Mouse (Mus musculus): ENCODE measurements around the gene Adgrl2. TPM values are rescaled to one million over a fixed set of nuclear protein-coding genes. Genes with fewer than 3 reads are reported as not detected.
A peak's percentile ranks its signal among the peaks of the same experiment; 100 is the strongest.

Gene Adgrl2
- polyA plus RNA-seq, 1 experiment from 2014 or later, result 86.7 TPM

DNA sequence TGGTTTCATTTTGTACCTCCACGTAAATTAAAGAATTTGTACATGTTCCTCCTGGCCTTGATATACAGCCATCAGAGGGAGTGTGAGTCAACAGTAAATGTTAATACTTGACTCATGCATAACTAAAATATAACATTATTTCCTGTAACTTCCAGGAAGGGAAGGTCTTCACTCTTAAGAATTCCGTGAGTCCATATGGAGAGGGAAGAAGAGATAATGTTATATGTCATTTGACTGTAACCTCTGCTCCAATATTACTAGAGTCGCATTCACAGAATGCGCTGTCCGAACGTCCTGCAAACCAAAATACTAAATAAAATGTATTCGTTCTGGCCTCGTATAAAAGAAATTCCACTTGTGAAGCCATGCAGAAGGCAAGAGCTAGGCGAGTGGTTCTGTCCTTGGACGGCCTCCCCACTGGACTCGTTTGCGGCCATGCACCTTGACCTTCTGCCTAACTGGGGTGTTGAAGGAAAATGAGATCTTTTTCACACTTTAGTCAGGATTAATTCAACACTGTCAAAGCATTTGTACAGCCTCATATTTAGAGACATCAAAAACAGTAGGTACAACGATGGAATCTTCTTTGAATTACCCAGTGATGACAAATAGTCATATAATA is 68.3 kb downstream of the Adgrl2 start:
- peaks cover 25% of the 10 kb centered on the region for H3K4me1 ChIP-seq
- no peak overlapping the region for H3K4me3 ChIP-seq (replicated peaks)
- no peak overlapping the region for H3K4me2 ChIP-seq (replicated peaks)
- WGBS, result 76% methylated on average over 13 of the region's 13 CpGs
- H3K9me3 ChIP-seq (replicated peaks), result no peaks in the 10 kb centered on the region
- ATAC-seq (ENCODE audit: insufficient number of reproducible peaks, low FRiP score, low TSS enrichment, low read depth), result no peak
- H3K9ac ChIP-seq, result no peak overlapping the region
- no peaks in the 10 kb centered on the region for H3K27me3 ChIP-seq
- H3K27ac ChIP-seq (replicated peaks), result no peak overlapping the region
- no peaks in the 10 kb centered on the region for H3K36me3 ChIP-seq

DNA sequence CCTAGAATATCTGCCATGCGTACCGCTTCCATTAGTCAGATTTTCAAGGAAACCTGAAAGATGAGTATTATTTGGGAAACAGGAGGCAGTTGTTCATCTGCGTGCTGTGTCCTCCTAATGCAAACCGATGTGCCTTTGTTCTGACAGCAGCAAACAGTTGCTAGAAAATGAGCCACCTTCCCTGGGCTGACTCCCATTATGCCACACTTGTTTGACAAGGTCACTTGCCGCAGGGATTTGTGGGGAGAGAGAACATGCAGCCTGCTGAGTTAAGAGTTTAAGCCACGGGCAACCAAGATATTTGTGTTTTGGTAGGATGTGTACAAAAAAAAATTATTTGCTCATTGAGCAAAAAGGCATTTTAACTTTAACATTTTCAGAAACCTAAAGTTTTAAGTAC is 69.5 kb downstream of the Adgrl2 start:
- no peaks in the 10 kb centered on the region for H3K9me3 ChIP-seq (replicated peaks)
- no peak overlapping the region for H3K4me2 ChIP-seq (replicated peaks)
- no peaks in the 10 kb centered on the region for H3K27me3 ChIP-seq
- no peaks in the 10 kb centered on the region for H3K36me3 ChIP-seq
- peaks cover 25% of the 10 kb centered on the region for H3K4me1 ChIP-seq
- H3K9ac ChIP-seq, result no peak overlapping the region
- 55% methylated on average over 6 of the region's 6 CpGs for WGBS
- H3K27ac ChIP-seq (replicated peaks), result no peak overlapping the region
- H3K4me3 ChIP-seq (replicated peaks), result no peak overlapping the region
- no peak for ATAC-seq (ENCODE audit: insufficient number of reproducible peaks, low FRiP score, low TSS enrichment, low read depth)

DNA sequence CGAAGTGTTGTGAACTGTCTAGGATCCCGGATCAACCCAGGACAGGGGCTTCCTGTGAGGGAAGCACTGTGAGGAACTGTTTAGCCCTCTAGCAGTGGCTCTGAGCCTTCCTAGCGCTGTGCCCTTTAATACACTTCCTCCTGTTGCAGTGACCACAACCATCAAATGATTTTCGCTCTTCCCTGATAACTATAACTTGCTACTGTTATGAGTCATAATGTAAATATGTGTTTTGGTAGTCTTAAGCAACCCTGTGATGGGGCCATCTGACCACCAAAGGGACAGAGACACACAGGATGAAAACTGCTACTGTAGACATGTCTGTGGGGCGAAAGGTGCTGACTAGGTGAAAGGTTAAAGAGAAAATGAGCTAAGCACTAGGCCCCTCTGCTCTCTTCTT is 71.9 kb downstream of the Adgrl2 start:
- H3K27me3 ChIP-seq, result no peaks in the 10 kb centered on the region
- no peak overlapping the region for H3K4me2 ChIP-seq (replicated peaks)
- ATAC-seq (ENCODE audit: insufficient number of reproducible peaks, low FRiP score, low TSS enrichment, low read depth), result no peak
- no peaks in the 10 kb centered on the region for H3K36me3 ChIP-seq
- H3K9ac ChIP-seq, result no peak overlapping the region
- 76% methylated on average over 5 of the region's 5 CpGs for WGBS
- H3K4me1 ChIP-seq, result peaks cover 29% of the 10 kb centered on the region
- H3K9me3 ChIP-seq (replicated peaks), result no peaks in the 10 kb centered on the region
- H3K27ac ChIP-seq (replicated peaks), result no peak overlapping the region
- H3K4me3 ChIP-seq (replicated peaks), result no peak overlapping the region

DNA sequence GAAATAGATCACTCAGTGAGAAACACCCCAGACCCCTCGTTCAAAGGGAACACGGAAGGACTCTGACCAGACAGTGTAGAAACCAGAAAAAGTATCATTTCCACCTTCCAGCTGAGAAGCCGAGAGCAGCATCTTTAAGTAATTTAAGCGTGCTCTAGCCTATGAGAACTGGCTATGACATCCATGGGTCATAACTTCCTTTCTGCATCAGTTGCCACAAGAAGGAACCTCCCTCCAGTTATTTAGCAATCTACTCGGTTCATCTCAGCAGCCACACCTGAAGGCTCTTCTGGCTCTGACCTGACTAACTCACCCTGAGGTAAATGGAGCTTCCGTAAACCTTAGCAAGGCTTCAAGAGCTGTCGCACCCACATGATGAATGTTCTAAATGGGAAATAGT is 72.5 kb downstream of the Adgrl2 start:
- ATAC-seq (ENCODE audit: insufficient number of reproducible peaks, low FRiP score, low TSS enrichment, low read depth), result no peak
- Histone ChIP-seq H3K9me3 (replicated peaks) (no peaks in the 10 kb centered on the region), H3K4me2 (replicated peaks) (no peak overlapping the region), H3K4me3 (replicated peaks) (no peak overlapping the region), H3K4me1 (peaks cover 25% of the 10 kb centered on the region), H3K27ac (replicated peaks) (no peak overlapping the region), H3K27me3 (no peaks in the 10 kb centered on the region), H3K36me3 (no peaks in the 10 kb centered on the region), H3K9ac (no peak overlapping the region)
- 49% methylated on average over 7 of the region's 7 CpGs for WGBS

DNA sequence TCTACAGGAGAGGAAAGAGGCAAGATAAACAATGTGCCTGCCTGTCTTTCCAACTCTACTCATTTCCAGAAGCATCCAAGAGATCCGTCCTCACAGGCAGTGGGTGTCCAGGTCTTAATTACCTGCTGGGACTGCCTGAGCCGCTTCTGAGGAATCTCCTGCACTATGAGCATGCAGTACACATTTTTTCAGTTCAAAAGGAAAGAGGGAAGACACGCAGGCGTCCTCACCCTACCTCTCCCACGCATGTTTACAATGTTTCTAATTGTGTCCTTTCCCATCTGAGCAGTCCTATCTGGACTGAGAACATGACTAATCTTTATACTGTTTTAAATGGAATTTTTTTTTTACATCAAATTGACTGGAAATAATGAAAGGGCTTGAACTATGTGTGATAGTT is 74.1 kb downstream of the Adgrl2 start:
- no peak for ATAC-seq (ENCODE audit: insufficient number of reproducible peaks, low FRiP score, low TSS enrichment, low read depth)

DNA sequence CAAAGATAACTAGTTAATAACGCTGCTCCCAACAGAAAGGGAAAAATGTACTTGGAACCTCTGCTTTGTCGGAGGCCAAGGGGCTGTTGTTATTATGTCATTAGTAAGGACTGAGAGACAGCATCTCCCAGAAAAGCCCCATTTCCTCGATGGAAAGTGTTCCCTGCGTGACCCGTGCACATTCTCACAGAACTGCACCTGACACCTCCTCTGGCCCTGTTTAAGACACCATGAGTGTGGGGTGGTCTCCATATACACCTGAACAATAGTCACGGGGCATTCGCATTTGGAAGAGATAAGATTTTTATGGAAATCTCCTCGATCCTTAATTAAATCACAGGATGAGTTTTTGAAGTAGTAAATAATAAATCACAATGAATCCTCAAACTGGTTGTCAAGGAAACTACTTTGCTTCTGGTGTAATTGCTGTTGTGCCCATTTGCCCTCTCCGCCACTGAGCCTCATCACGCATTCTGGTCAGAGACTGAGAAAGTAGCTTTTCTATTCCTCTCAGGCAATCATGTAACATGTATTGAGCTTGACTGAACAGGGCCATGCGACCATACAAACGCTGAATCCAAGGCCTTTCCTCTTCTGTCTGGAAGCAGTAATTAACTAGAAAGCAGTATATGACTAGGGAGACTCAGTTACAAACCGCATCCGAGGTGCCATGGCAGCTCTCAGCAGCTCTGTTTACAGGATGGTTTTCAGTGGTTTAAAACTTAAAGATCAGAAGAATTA is 77.2 kb downstream of the Adgrl2 start:
- Histone ChIP-seq H3K4me2 (replicated peaks) (no peak overlapping the region), H3K4me1 (peaks cover 17% of the 10 kb centered on the region), H3K27me3 (no peaks in the 10 kb centered on the region), H3K4me3 (replicated peaks) (no peak overlapping the region), H3K9ac (no peak overlapping the region), H3K9me3 (replicated peaks) (no peaks in the 10 kb centered on the region), H3K27ac (replicated peaks) (no peak overlapping the region), H3K36me3 (no peaks in the 10 kb centered on the region)
- 72% methylated on average over 14 of the region's 14 CpGs for WGBS
- ATAC-seq (ENCODE audit: insufficient number of reproducible peaks, low FRiP score, low TSS enrichment, low read depth), result no peak

More for the DNA sequence above, 74.1 kb downstream of the Adgrl2 start:
- H3K9me3 ChIP-seq (replicated peaks), result no peaks in the 10 kb centered on the region
- peaks cover 21% of the 10 kb centered on the region for H3K4me1 ChIP-seq
- H3K9ac ChIP-seq, result no peak overlapping the region
- H3K27ac ChIP-seq (replicated peaks), result no peak overlapping the region
- H3K36me3 ChIP-seq, result no peaks in the 10 kb centered on the region
- no peak overlapping the region for H3K4me2 ChIP-seq (replicated peaks)
- H3K27me3 ChIP-seq, result no peaks in the 10 kb centered on the region
- 46% methylated on average over 5 of the region's 5 CpGs for WGBS
- H3K4me3 ChIP-seq (replicated peaks), result no peak overlapping the region

DNA sequence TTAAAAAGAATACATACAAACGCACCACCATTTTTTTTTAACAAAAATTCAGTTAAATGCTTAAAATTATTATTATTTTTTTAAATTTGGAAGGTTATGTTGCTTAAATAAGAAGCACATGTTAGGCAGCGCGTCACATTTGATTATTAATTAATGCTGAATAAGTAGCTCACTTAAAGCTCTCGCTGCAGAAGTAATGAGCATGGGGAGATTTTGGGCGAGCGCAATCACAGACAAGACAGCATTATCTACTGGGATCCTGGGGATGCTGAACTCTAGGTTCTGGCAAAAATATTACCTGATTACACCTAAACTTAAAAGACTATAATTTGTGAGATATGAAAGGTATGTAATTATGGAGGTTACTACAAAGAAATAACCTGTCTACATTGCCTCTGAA is 77.8 kb downstream of the Adgrl2 start:
- Histone ChIP-seq H3K36me3 (no peaks in the 10 kb centered on the region), H3K4me3 (replicated peaks) (no peak overlapping the region), H3K27me3 (no peaks in the 10 kb centered on the region), H3K9ac (no peak overlapping the region), H3K4me1 (peaks cover 13% of the 10 kb centered on the region), H3K27ac (replicated peaks) (no peak overlapping the region), H3K4me2 (replicated peaks) (no peak overlapping the region), H3K9me3 (replicated peaks) (no peaks in the 10 kb centered on the region)
- 71% methylated on average over 6 of the region's 6 CpGs for WGBS
- no peak for ATAC-seq (ENCODE audit: insufficient number of reproducible peaks, low FRiP score, low TSS enrichment, low read depth)

DNA sequence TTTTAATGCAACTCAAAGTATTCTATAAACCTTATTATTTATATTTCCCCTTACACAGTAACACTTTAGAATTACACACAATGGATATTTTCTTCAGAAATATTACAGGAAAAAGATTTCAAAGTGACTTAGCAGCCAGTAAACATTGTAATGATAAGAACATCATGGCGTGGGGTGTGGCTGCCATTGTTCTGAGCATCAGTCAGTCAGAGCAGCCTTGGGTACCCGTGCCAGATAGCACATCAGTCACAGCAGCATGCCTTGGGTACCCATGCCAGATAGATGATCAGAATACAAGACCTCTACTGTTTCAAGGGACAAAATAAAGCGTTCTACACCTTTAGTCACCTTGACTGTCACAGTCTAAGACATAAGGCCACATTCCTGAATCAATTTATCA is 82.5 kb downstream of the Adgrl2 start:
- H3K4me3 ChIP-seq (replicated peaks), result no peak overlapping the region
- H3K9me3 ChIP-seq (replicated peaks), result no peaks in the 10 kb centered on the region
- H3K27ac ChIP-seq (replicated peaks), result no peak overlapping the region
- ATAC-seq (ENCODE audit: insufficient number of reproducible peaks, low FRiP score, low TSS enrichment, low read depth), result no peak
- H3K9ac ChIP-seq, result no peak overlapping the region
- 76% methylated on average over 3 of the region's 3 CpGs for WGBS
- H3K27me3 ChIP-seq, result no peaks in the 10 kb centered on the region
- no peaks in the 10 kb centered on the region for H3K36me3 ChIP-seq
- H3K4me1 ChIP-seq, result peaks cover 12% of the 10 kb centered on the region
- no peak overlapping the region for H3K4me2 ChIP-seq (replicated peaks)

DNA sequence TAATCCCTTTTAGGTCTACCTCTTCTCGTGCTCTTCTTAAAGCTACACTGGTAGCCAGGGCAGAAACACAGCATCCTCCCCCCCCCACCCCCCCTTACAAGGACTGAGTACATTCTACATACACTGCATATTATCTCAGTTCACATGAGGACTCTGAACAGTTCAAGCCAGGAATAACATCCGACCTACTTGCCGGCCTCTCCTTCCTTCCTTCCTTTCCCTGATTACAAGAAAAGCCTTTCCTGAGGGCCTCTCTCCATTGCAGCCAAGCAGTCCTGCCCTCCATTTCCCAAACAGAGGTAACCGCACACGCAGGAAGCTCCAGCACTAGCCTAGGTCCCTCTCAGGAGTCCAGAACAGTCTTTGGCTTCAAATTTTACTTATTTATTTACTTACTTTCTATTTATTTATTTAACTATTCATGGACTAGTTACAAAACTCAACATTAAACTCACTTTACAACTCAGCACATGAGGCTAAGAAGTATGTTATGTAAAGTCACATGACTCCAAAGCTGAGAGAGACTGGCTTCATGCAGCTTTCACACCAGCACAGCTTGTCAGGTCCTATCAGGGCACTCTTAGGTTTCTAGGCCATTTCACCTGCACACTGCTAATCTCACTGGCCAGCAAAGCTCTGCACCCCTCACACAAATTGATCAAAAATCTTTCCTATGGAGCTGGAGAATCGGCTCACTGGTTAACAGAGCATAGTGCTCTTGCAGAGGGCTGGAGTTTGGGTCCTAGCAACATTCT is 83.2 kb downstream of the Adgrl2 start:
- H3K27me3 ChIP-seq, result no peaks in the 10 kb centered on the region
- peaks cover 12% of the 10 kb centered on the region for H3K4me1 ChIP-seq
- H3K9ac ChIP-seq, result no peak overlapping the region
- H3K36me3 ChIP-seq, result no peaks in the 10 kb centered on the region
- no peak overlapping the region for H3K27ac ChIP-seq (replicated peaks)
- no peak overlapping the region for H3K4me3 ChIP-seq (replicated peaks)
- WGBS, result 53% methylated on average over 6 of the region's 6 CpGs
- H3K4me2 ChIP-seq (replicated peaks), result no peak overlapping the region
- ATAC-seq (ENCODE audit: insufficient number of reproducible peaks, low FRiP score, low TSS enrichment, low read depth), result 0 out of 2 replicates have a peak, but pooled peaks have one; percentile 15
- H3K9me3 ChIP-seq (replicated peaks), result no peaks in the 10 kb centered on the region

DNA sequence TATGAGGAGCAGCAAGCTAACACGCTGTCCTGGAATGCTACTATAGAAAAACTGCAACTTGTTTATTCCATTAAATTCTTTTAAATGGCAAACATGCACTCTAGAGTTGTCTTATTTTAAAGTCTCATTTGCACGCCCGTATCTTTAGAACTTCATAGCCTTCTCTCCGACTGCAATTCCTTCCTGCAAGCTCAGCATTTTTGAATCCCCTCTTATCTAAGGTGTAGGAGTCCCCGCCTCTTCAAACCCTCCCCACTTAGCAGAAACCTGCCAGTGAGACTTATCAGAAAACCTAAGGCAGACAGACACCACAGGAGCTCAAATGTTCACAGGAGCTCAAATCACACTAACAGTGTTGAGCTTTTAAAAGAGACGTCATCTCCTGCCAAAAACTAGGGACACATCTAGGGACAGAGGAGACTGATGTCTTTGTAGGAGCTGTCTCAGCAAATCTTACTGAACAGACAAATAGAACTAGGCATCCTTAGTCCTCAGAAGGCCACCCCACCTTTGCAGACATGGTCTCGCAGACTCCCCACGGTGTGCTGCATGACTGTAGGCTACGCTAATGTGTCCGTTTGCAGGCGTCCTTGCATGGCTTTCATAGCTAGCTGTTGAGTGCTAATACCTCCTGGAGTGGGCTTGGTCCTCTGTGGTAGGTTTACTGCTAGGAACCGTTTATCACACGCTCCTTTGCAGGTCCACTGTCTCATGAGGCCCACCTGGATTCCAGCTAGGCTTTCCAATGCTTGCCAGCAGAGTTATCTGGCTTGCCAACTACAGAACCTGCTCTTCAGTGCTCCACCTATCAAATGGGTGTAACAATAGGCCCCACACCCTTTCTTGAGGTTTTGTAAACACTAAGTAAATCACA is 84.2 kb downstream of the Adgrl2 start:
- Histone ChIP-seq H3K27ac (replicated peaks) (no peak overlapping the region), H3K9me3 (replicated peaks) (no peaks in the 10 kb centered on the region), H3K36me3 (no peaks in the 10 kb centered on the region), H3K4me2 (replicated peaks) (no peak overlapping the region), H3K4me1 (peaks cover 12% of the 10 kb centered on the region), H3K27me3 (no peaks in the 10 kb centered on the region), H3K4me3 (replicated peaks) (no peak overlapping the region), H3K9ac (no peak overlapping the region)
- ATAC-seq (ENCODE audit: insufficient number of reproducible peaks, low FRiP score, low TSS enrichment, low read depth), result no peak
- 72% methylated on average over 13 of the region's 13 CpGs for WGBS

DNA sequence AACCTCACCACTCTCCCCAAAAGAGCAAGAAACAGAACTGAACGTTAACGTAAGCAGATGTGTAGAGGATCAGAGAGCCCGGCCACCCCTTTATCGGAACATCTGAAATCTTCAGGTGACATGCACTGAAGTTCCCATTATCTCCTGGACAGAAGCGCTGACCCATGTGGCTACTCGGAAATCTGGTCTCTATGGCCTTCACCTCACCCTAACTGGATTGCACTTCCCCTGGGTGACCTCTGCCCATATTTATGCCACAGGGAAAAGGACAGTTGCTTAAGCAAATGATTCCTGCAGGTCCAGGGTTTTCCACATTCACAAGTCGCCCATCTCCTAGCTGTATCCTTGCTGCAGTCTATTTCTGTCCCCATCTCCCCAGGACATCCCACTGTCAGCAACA is 84.9 kb downstream of the Adgrl2 start:
- no peaks in the 10 kb centered on the region for H3K27me3 ChIP-seq
- ATAC-seq (ENCODE audit: insufficient number of reproducible peaks, low FRiP score, low TSS enrichment, low read depth), result no peak
- no peak overlapping the region for H3K4me3 ChIP-seq (replicated peaks)
- WGBS, result 75% methylated on average over 7 of the region's 7 CpGs
- H3K27ac ChIP-seq (replicated peaks), result no peak overlapping the region
- H3K9me3 ChIP-seq (replicated peaks), result no peaks in the 10 kb centered on the region
- H3K36me3 ChIP-seq, result no peaks in the 10 kb centered on the region
- no peak overlapping the region for H3K4me2 ChIP-seq (replicated peaks)
- H3K9ac ChIP-seq, result no peak overlapping the region
- H3K4me1 ChIP-seq, result peaks cover 12% of the 10 kb centered on the region
